Mouse (Mus musculus) heart, embryonic 13.5 days (tissue): ENCODE measurements around the gene C1qtnf7. TPM values are rescaled to one million over a fixed set of nuclear protein-coding genes. Genes with fewer than 3 reads are reported as not detected.

Experiments
- ATAC-seq: fragments of 200-750 bp; cut with Nextera tagmentation; 2 replicates; pipeline ENCODE4 v1.8.0; 2017; ENCODE audit warnings: moderate TSS enrichment; ENCODE audit not compliant: insufficient number of reproducible peaks, low FRiP score, low TSS enrichment; ENCODE audit errors: extremely low read depth
- H3K27ac ChIP-seq: fragments of 300-500 bp; sonication (generic); replicated peaks from 2 replicates; pipeline ENCODE4 v1.5.1; 2015; ENCODE audit warnings: moderate library complexity, mild to moderate bottlenecking, inconsistent platforms
- H3K27me3 ChIP-seq: fragments of 300-500 bp; sonication (generic); replicated peaks from 2 replicates; pipeline ENCODE4 v1.6.1; 2015; ENCODE audit warnings: mild to moderate bottlenecking, inconsistent platforms
- H3K36me3 ChIP-seq: fragments of 300-500 bp; sonication (generic); 2 replicates; pipeline ENCODE4 v1.6.1; 2015; ENCODE audit warnings: mild to moderate bottlenecking, inconsistent platforms
- H3K4me1 ChIP-seq: fragments of 300-500 bp; sonication (generic); 2 replicates; pipeline ENCODE4 v1.6.1; 2015; ENCODE audit warnings: inconsistent platforms
- H3K4me2 ChIP-seq: fragments of 300-500 bp; sonication (generic); 2 replicates; pipeline ENCODE4 v1.6.1; 2015; ENCODE audit warnings: inconsistent platforms, mild to moderate bottlenecking, moderate library complexity
- H3K4me3 ChIP-seq: fragments of 300-500 bp; sonication (generic); 2 replicates; pipeline ENCODE4 v1.5.1; 2015; ENCODE audit warnings: moderate library complexity, mild to moderate bottlenecking, inconsistent platforms
- H3K9ac ChIP-seq: fragments of 300-500 bp; sonication (generic); 2 replicates; pipeline ENCODE4 v1.6.1; 2015; ENCODE audit warnings: inconsistent platforms, mild to moderate bottlenecking, moderate library complexity
- H3K9me3 ChIP-seq: fragments of 300-500 bp; sonication (generic); 2 replicates; pipeline ENCODE4 v1.6.1; 2016; ENCODE audit warnings: inconsistent platforms
- WGBS: fragments of 180-500 bp; shearing (Covaris S2); methylation state at CpG from one replicate; pipeline ENCODE4 v1.1.7; 2015; ENCODE audit warnings: mixed read lengths; 5-methylcytosine and 5-hydroxymethylcytosine counted together
- polyA plus RNA-seq: library from polyadenylated mRNA; unstranded; fragments of >200 nt; fragmentation: Nextera tagmentation; extraction: Ambion mirVana; gene quantifications from 2 replicates; pipeline ENCODE4 v1.2.1, GENCODE M21; 2015

Gene C1qtnf7
- polyA plus RNA-seq, 1 experiment from 2014 or later: 7.6 TPM

DNA sequence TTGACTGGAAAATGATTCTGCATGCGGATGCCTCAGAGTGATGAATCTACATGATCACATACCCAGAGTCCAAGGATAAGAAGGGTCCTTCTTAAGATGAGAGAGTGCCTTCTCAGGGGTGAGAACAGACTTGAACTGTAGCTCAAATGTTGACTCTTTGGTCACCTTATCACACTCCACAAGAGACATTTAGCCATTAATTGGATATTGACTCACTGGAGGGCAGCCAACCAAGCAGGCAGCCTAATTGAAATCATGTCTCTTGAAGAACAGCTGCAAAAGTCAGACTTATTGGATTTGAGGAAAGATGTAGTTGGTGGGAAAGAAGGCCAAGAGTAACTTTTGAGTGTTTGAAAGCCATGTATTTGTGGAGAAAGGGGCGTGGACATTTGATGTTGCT, 4.2 kb upstream of the C1qtnf7 start:
- H3K36me3 ChIP-seq: no peaks in the 10 kb centered on the region
- 74% methylated on average over 2 of the region's 2 CpGs for WGBS
- no peak overlapping the region for H3K4me3 ChIP-seq
- no peaks in the 10 kb centered on the region for H3K9me3 ChIP-seq
- peaks cover 10% of the 10 kb centered on the region; the same call in 1 of the 2 replicates for H3K4me1 ChIP-seq
- no peak overlapping the region for H3K9ac ChIP-seq
- no peaks in the 10 kb centered on the region for H3K27me3 ChIP-seq
- no peak overlapping the region for H3K27ac ChIP-seq
- ATAC-seq: no peak
- H3K4me2 ChIP-seq: no peak overlapping the region

- Histone ChIP-seq H3K27ac (peak overlapping the region; percentile 45; the same call in 1 of the 2 replicates), H3K4me3 (peak overlapping the region; percentile 46), H3K4me1 (peaks cover 19% of the 10 kb centered on the region; the same call in 1 of the 2 replicates), H3K27me3 (no peaks in the 10 kb centered on the region), H3K9ac (peak overlapping the region; percentile 61; the same call in 1 of the 2 replicates), H3K9me3 (no peaks in the 10 kb centered on the region), H3K4me2 (peak overlapping the region; percentile 64), H3K36me3 (no peaks in the 10 kb centered on the region)
- no peak for ATAC-seq
- 21% methylated on average over 7 of the region's 7 CpGs for WGBS
Observed at GRCm38 (mm10) chr5:43516491-43516890, 1.2 kb downstream of the C1qtnf7 start.

DNA sequence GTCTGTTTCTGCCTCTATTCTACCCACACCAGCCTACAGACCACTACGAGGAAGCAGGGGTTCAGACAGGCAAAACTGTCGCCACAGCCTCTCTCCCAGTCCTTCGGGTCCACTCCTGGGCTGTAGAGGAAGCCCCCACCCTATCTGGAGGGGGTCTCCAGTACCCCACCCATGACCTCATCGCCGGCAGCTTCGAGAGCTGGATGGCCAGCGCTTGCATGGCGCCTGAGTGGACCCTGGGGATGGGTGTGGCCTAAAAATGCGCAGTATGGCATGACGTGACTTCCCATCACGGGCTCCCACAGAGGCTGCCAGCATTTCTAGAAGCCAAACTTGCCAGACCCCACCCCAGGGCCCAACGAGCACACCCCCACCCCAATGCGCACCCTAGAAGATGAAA, 2.0 kb downstream of the C1qtnf7 start:
- H3K4me3 ChIP-seq: peak overlapping the region; percentile 46
- ATAC-seq: no peak
- WGBS: 77% methylated on average over 13 of the region's 13 CpGs
- no peak overlapping the region for H3K27ac ChIP-seq
- no peaks in the 10 kb centered on the region for H3K9me3 ChIP-seq
- H3K9ac ChIP-seq: peak overlapping the region; percentile 61; the same call in 1 of the 2 replicates
- peak overlapping the region; percentile 64 for H3K4me2 ChIP-seq
- no peaks in the 10 kb centered on the region for H3K27me3 ChIP-seq
- no peaks in the 10 kb centered on the region for H3K36me3 ChIP-seq
- H3K4me1 ChIP-seq: peaks cover 19% of the 10 kb centered on the region; the same call in 1 of the 2 replicates

DNA sequence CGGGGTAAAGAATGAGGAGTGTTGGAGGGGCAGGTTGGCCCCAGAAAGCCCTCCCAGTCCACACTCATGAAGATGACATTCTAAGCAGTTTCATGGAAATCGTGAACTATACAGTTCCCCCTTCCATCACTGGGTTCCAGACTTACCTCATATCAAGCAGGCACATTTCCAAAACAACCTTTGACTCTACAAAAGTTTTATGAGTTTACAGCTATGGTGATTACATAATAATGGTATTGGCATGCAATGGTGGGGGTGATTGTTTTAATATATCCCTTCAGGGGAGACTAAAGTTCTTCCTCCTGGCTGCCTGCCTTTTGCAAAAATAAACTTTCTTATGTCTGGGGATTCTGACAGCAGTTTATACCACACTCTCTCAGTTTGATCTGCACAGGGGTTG, 4.6 kb downstream of the C1qtnf7 start:
- peaks cover 19% of the 10 kb centered on the region; the same call in 1 of the 2 replicates for H3K4me1 ChIP-seq
- no peaks in the 10 kb centered on the region for H3K27me3 ChIP-seq
- ATAC-seq: no peak
- no peak overlapping the region for H3K27ac ChIP-seq
- no peak overlapping the region for H3K9ac ChIP-seq
- H3K4me2 ChIP-seq: no peak overlapping the region
- no peaks in the 10 kb centered on the region for H3K9me3 ChIP-seq
- WGBS: 68% methylated on average over 2 of the region's 2 CpGs
- no peak overlapping the region for H3K4me3 ChIP-seq
- H3K36me3 ChIP-seq: no peaks in the 10 kb centered on the region

- H3K27me3 ChIP-seq: no peaks in the 10 kb centered on the region
- H3K4me1 ChIP-seq: peaks cover 11% of the 10 kb centered on the region; the same call in 1 of the 2 replicates
- H3K9ac ChIP-seq: no peak overlapping the region
- H3K36me3 ChIP-seq: no peaks in the 10 kb centered on the region
- no peak overlapping the region for H3K4me2 ChIP-seq
- ATAC-seq: no peak
- 70% methylated on average over 7 of the region's 7 CpGs for WGBS
- no peaks in the 10 kb centered on the region for H3K9me3 ChIP-seq
- H3K27ac ChIP-seq: no peak overlapping the region
- H3K4me3 ChIP-seq: no peak overlapping the region
Observed at GRCm38 (mm10) chr5:43521369-43521768, 6.0 kb downstream of the C1qtnf7 start.

DNA sequence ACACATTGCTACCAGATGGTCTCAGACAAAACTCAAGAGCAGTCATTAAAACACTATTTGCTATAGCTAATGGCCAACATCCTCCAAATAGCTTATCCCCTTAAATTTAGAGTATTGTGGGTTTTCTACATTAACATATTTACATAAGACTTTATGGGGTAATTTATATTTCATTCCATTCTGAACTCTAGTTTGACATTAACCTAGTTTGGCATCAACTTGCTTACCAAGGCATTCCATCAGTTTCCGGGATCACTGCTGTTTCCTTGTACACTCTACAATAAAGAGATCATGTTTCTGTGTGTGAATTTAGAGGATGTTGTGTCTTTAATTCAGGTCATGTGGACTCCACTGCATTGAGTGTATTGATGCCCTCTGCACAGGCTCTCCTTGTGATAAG, 7.5 kb downstream of the C1qtnf7 start:
- Histone ChIP-seq H3K27me3 (no peaks in the 10 kb centered on the region), H3K27ac (no peak overlapping the region), H3K4me1 (peaks cover 4% of the 10 kb centered on the region), H3K9ac (no peak overlapping the region), H3K9me3 (no peaks in the 10 kb centered on the region), H3K4me2 (no peak overlapping the region), H3K36me3 (no peaks in the 10 kb centered on the region), H3K4me3 (no peak overlapping the region)
- no peak for ATAC-seq
- WGBS: 73% methylated on average over 1 of the region's 1 CpGs

- Histone ChIP-seq H3K27ac (no peak overlapping the region), H3K4me1 (peaks cover 4% of the 10 kb centered on the region), H3K36me3 (no peaks in the 10 kb centered on the region), H3K4me2 (no peak overlapping the region), H3K9me3 (no peaks in the 10 kb centered on the region), H3K27me3 (no peaks in the 10 kb centered on the region), H3K9ac (no peak overlapping the region), H3K4me3 (no peak overlapping the region)
- WGBS: 68% methylated on average over 6 of the region's 6 CpGs
- no peak for ATAC-seq
Observed at GRCm38 (mm10) chr5:43526874-43527584, 11.7 kb downstream of the C1qtnf7 start.

DNA sequence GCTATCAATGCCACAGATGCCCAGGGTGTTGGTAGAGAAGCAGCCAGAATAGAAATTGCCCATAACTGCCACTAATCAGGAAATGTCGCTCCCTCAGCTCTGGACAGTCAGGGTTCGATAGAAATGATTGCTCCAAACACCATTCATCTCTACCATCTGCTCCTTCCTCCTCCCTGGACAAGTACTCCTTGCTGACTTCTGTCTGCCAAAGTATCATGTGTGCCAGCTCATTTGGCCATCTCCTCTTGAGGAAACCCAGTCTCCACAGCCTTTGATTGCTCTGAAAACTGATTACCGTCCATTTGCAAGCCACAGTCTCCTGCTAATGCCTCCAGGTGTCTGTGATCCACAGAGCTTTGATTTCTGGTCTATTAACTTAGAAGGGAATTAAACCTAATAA, 14.8 kb downstream of the C1qtnf7 start:
- 66% methylated on average over 3 of the region's 3 CpGs for WGBS

GRCm38 (mm10) chr5:43530886-43531285, 15.5 kb downstream of the C1qtnf7 start:
- no peaks in the 10 kb centered on the region for H3K9me3 ChIP-seq
- H3K27me3 ChIP-seq: no peaks in the 10 kb centered on the region
- whole genome bisulfite sequencing: 81% methylated on average over 1 of the region's 1 CpGs
- H3K4me3 ChIP-seq: no peak overlapping the region
- no peaks in the 10 kb centered on the region for H3K36me3 ChIP-seq
- no peak for ATAC-seq
- no peak overlapping the region for H3K9ac ChIP-seq
- H3K4me2 ChIP-seq: no peak overlapping the region
- H3K4me1 ChIP-seq: peaks cover 4% of the 10 kb centered on the region
- no peak overlapping the region for H3K27ac ChIP-seq

More for the DNA sequence above, 14.8 kb downstream of the C1qtnf7 start:
- no peaks in the 10 kb centered on the region for H3K36me3 ChIP-seq
- H3K27ac ChIP-seq: no peak overlapping the region
- no peaks in the 10 kb centered on the region for H3K27me3 ChIP-seq
- no peaks in the 10 kb centered on the region for H3K9me3 ChIP-seq
- no peak for ATAC-seq
- H3K4me2 ChIP-seq: no peak overlapping the region
- H3K4me1 ChIP-seq: peaks cover 4% of the 10 kb centered on the region
- H3K9ac ChIP-seq: no peak overlapping the region
- H3K4me3 ChIP-seq: no peak overlapping the region

GRCm38 (mm10) chr5:43538322-43539167, 23.2 kb downstream of the C1qtnf7 start:
- Histone ChIP-seq H3K9me3 (no peaks in the 10 kb centered on the region), H3K27ac (no peak overlapping the region), H3K36me3 (no peaks in the 10 kb centered on the region), H3K4me3 (no peak overlapping the region), H3K4me2 (no peak overlapping the region), H3K27me3 (no peaks in the 10 kb centered on the region), H3K4me1 (0 out of 2 replicates have a peak, but pooled peaks cover 3% of the 10 kb centered on the region), H3K9ac (no peak overlapping the region)
- no peak for ATAC-seq
- WGBS: 70% methylated on average over 14 of the region's 14 CpGs

DNA sequence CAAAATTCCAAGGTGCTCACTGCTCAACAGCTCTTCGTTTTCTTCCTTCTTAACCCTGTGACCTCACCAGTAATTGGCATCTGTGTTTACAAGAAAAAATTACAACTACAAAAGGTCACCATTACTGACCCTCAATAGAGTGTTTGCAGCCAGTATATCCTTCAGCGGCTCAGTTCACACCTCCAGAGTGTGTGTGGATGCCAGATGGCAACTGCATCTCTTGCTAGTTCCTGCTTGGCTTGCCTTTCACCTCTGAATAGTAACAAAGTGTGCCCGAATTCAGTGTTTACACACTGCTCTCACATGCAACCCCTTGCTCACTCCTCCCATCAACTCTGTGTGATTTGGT, 23.8 kb downstream of the C1qtnf7 start:
- no peaks in the 10 kb centered on the region for H3K36me3 ChIP-seq
- no peak overlapping the region for H3K9ac ChIP-seq
- 0 out of 2 replicates have a peak, but pooled peaks cover under 1% of the 10 kb centered on the region for H3K9me3 ChIP-seq
- H3K4me1 ChIP-seq: 0 out of 2 replicates have a peak, but pooled peaks cover 3% of the 10 kb centered on the region
- no peak for ATAC-seq
- no peak overlapping the region for H3K27ac ChIP-seq
- no peaks in the 10 kb centered on the region for H3K27me3 ChIP-seq
- WGBS: 46% methylated on average over 3 of the region's 3 CpGs
- no peak overlapping the region for H3K4me2 ChIP-seq
- no peak overlapping the region for H3K4me3 ChIP-seq
